Mouse (Mus musculus) left cerebral cortex, postnatal 4 days (tissue): Measurements from ENCODE around the gene Lypd5. TPM values are rescaled to one million over a fixed set of nuclear protein-coding genes. Genes with fewer than 3 reads are reported as not detected.
"Not testable (repeated sequence)": the region's sequence is repeated elsewhere in the genome, so short reads cannot be mapped to it uniquely, and the experiment has no call there.

Source experiments
- DNase-seq: peaks from one replicate; pipeline ENCODE4 v3.0.0-alpha.2; 2022
- intact Hi-C: fragments of 180-260 bp; cut with DNase I; formaldehyde crosslinking; loops from one replicate; pipeline ENCODE4 v1.15.1; 2025
- total RNA-seq, 2 experiments: library from RNA; stranded (reverse); gene quantifications; 2 replicates each; pipeline ENCODE4 v1.2.3; 2021

Gene Lypd5
- total RNA-seq, 2 experiments from 2014 or later: not detected

GRCm38 (mm10) chr7:24379934-24380333 lies 30.9 kb downstream of the Lypd5 start:
- no peak for DNase-seq
- intact Hi-C loops: loop anchor here (5.0 kb wide), 1 partner anchor 43 kb away; no protein-coding TSS in a partner anchor

DNA sequence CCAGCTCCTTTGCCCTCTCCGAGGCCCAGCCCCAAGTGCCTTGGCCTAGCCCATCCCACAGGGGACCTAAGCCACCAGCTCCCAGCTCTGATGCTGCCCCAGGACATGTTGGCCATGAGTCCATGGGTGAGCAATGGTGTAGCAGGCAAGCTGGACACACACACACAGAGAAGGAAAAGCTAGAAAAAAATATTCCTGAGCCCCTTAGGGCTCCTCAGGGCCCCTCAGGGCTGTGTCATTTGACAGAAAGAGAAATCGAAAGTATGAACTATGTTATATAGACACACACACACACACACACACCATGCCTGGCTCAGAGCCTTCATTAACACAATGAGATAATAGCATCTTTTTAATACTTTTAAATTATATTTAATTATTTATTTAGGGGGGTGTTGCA lies 31.4 kb downstream of the Lypd5 start:
- intact Hi-C loops: loop anchor here (5.0 kb wide), 1 partner anchor 43 kb away; no protein-coding TSS in a partner anchor
- DNase-seq: no peak

- no peak for DNase-seq
- intact Hi-C loops: loop anchor here (5.0 kb wide), 1 partner anchor 46 kb away; no protein-coding TSS in a partner anchor
Observed at GRCm38 (mm10) chr7:24382730-24383372, 33.9 kb downstream of the Lypd5 start.

DNA sequence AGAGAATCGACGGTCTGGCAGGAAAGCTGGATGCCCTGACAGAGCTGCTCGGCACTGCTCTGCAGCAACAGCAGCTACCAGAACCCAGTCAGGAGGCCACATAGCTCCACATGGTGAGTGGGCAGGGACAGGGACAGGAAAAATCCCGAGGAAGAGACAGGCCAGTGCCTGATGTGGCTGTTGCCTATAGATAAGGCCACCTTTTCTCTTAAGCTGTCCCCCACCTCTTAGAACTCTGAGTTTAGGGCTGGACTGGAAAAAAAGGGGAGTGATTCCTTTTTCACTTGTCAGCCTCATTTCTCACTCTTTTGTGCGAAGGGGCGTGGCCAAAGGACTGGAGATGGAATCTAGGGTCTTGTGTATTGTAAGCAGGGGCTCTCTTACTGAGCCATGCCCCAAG lies 35.1 kb downstream of the Lypd5 start:
- DNase-seq: no peak
- intact Hi-C loops: loop anchor here (5.0 kb wide), 1 partner anchor 47 kb away; no protein-coding TSS in a partner anchor

- DNase-seq: peak; percentile 77
- intact Hi-C loops: loop anchor here (5.0 kb wide), 1 partner anchor 48 kb away; no protein-coding TSS in a partner anchor
Observed at GRCm38 (mm10) chr7:24384827-24385226, 35.8 kb downstream of the Lypd5 start.

GRCm38 (mm10) chr7:24387059-24387556 lies 38.1 kb downstream of the Lypd5 start:
- no peak for DNase-seq
- intact Hi-C loops: no loop called here

DNA sequence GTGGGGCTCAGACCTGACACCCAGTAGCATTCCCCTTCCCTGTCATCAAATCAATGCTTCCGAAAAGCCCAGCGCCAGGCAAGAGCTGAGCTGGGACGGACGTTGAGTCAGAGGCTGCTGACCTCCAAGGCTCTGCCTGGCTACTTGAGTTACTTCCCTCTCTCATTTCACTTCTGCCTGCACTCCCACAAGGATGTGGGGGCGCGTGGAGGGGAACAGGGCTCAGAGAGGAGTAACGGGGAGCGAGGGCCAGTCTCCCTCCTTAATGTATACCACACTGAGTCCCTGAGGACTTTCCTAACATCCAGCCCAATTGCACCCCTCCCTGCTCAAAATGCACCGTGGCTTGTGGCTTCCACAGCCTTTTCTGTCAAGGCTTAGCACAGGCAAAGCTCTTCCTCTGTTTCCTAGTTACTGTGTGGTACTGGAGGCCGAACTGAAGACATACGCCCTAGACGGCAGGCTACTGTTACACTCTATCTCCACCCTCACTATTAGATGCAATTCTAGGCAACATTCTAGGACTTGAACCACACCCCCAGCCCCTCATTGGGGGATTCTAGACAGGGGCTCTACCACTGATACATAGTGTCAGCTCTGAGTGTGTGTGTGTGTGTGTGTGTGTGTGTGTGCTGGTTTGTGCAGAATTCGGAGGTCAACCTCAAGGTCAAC lies 40.7 kb downstream of the Lypd5 start:
- no peak for DNase-seq
- intact Hi-C loops: no loop called here

DNA sequence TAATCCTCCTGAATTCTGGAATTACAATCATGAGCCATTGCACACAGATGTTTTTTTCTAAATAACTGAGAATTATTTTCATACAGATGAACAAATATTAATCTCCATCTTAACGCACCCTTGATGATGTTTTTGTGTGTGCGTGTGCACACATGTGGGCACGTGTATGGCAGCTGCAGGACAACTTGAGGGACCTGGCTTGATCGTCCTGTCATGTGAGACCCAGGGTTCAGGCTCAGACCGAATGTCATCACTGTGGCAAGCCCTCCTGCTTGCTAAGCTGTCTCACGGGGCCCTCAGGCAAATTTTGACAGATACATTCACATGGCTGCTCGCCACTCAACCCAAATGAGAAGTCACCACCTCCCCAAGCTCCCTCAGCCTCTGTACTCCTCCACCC lies 41.5 kb downstream of the Lypd5 start:
- intact Hi-C loops: no loop called here
- no peak for DNase-seq

- no peak for DNase-seq
- intact Hi-C loops: no loop called here
Observed at GRCm38 (mm10) chr7:24391077-24391476, 42.1 kb downstream of the Lypd5 start.

- DNase-seq: no peak
- intact Hi-C loops: no loop called here
Observed at GRCm38 (mm10) chr7:24391687-24392086, 42.7 kb downstream of the Lypd5 start.

GRCm38 (mm10) chr7:24394054-24394453 lies 45.1 kb downstream of the Lypd5 start:
- DNase-seq: no peak
- intact Hi-C loops: no loop called here

DNA sequence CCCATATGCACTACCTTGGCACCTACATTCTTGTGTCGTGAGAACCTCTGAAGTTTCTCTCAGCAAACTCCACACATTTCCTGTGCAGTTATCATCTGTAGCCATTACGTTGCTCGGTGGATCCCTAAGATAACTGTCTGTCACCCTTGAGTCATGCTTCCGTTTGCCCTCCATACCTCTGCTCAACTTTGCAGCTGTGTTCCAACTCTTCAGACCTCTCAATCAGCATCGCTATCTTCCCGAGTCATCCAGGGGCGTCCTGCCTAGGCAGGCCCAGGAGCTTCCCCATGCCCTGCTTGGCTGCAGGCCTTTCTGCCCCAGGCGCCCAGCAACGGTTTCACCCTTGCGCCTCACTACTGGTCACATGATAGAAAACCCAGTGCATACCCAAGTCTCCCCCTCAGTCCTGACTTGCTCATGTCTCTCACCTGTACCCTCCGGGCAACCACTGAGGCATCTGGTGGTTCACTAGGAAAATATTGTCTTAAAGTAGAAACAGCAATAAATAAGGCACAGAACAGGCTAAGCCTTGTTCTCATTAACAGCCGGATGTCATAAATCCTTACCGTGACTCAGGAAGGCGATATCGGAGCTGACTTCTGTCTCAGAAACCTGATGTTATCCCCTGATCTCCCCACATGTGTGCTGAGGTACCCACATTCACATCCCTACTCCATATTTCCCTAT lies 45.6 kb downstream of the Lypd5 start:
- intact Hi-C loops: no loop called here
- DNase-seq: no peak

GRCm38 (mm10) chr7:24396832-24397231 lies 47.8 kb downstream of the Lypd5 start:
- intact Hi-C loops: no loop called here
- DNase-seq: no peak

DNA sequence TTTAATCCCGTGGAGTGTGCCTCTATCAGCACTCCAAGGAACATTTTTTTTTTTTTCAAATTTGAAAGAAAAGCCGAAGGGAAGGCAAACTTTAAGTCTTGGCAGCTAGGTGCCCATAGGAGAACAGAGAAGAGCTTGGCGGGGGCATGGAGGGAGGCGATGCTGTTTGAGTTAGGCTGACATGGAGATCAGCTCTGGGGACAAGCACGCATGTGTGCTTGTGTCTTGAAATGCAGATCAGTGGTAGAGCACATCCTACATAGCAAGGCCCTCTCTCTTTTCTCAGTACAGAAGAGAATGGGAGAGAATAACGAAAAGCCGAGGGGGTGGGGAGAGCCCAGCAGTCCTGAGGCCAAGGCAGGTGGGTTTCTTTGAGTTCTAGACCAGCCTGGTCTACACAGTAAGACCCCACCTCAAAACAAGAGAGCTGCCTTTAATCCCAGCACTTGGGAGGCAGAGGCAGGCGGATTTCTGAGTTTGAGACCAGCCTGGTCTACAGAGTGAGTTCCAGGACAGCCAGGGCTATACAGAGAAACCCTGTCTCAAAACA lies 49.4 kb downstream of the Lypd5 start:
- intact Hi-C loops: no loop called here
- no peak for DNase-seq

- intact Hi-C loops: no loop called here
- DNase-seq: peak; percentile 98
Observed at GRCm38 (mm10) chr7:24399256-24400081, 50.5 kb downstream of the Lypd5 start, which contains the start of gene Smg9. Gene Smg9 (plus strand): TSS chr7:24399619.

- intact Hi-C loops: no loop called here
- DNase-seq: no peak
Observed at GRCm38 (mm10) chr7:24400082-24400452, 51.1 kb downstream of the Lypd5 start.

- intact Hi-C loops, DNase-seq: not testable (repeated sequence)
Observed at GRCm38 (mm10) chr7:24400489-24400888, 51.5 kb downstream of the Lypd5 start.

DNA sequence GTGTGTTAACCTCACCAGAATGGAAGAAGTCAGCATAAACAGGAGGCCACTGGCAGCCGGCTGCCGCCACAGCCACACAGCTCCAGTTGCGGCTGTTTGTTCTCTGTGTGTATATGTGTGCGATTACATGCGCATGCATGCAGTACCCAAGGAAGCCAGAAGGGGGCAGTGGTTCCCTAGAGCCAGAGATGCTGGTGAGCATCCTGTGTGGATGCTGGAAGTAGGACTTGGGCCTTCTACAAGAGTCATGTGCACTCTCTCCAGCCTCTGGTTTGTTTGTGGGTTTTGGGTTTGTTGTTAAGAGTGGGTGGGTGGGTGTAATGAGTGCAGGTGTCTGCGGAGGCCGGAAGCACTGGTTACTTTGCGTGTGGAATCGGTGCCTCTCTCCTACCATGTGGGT lies 53.9 kb downstream of the Lypd5 start:
- intact Hi-C loops: no loop called here

More for the DNA sequence above, 53.9 kb downstream of the Lypd5 start:
- no peak for DNase-seq
